Mouse (Mus musculus) C2C12 (cell line): ENCODE measurements around the gene Pld4.

Experiments
- CTCF ChIP-seq: IDR thresholded peaks from one replicate; pipeline ENCODE4 v1.5.1; 2011; ENCODE audit not compliant: control insufficient read depth, insufficient read depth, insufficient read length
- MAX ChIP-seq: IDR thresholded peaks from one replicate; pipeline ENCODE4 v1.6.1; 2011; ENCODE audit warnings: mild to moderate bottlenecking, control low read depth
- USF1 ChIP-seq: IDR thresholded peaks from one replicate; pipeline ENCODE4 v1.6.1; 2011; ENCODE audit warnings: low read depth, mild to moderate bottlenecking, control low read depth, moderate library complexity

DNA sequence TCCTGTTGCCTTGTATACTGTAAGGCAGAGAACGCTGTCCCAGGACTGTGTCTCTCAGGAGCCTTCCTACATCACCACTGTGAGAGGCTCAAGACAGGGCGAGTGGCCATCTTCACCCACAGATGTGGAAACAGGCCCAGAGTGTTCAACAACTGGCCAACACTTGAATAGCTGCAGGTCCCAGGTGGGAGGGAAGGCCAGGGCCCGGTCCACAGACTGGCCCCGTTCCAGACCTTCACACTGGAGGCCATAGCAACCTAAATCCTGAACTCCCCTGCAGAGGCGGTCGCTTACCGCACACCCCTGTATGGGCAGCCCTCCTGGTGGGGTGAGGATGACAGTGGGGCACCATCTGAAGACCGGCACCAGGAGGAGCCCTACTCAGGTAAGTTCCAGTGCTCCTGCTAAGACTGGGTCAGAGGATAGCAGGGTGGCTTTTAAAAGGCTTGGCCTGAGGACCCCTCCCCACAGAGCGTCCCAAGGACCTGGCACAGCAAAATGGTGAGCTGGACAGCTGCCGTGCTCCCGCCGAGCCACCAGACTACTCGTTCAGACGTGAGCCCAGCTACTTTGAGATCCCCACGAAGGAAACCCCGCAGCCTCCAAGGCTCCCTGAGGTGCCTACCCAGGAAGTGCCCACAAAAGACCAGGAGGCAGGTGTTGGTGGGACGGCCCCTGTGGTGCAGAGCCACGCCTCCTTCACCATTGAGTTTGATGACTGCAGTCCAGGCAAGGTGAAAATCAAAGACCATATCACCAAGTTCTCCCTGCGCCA is 25.4 kb upstream of the Pld4 start:
- TF ChIP-seq USF1 (no peak), CTCF (no peak), MAX (no peak)
